Mouse (Mus musculus) C2C12 (cell line): ENCODE measurements at regions not wholly inside any gene's neighbourhood (a gene's known extent, or its start where the extent isn't known, plus 50 kb on each side); places are given as distances from the start of the nearest gene placed in this dataset.

ENCODE experiments used
- CTCF ChIP-seq: IDR thresholded peaks from one replicate; pipeline ENCODE4 v1.5.1; 2011; ENCODE audit not compliant: control insufficient read depth, insufficient read depth, insufficient read length
- MAX ChIP-seq: IDR thresholded peaks from one replicate; pipeline ENCODE4 v1.6.1; 2011; ENCODE audit warnings: mild to moderate bottlenecking, control low read depth
- MYOD1 ChIP-seq: IDR thresholded peaks from one replicate; pipeline ENCODE4 v1.6.1; 2011; ENCODE audit warnings: low read depth; ENCODE audit not compliant: control insufficient read depth, insufficient read length
- MYOG ChIP-seq: IDR thresholded peaks from one replicate; pipeline ENCODE4 v1.6.1; 2011; ENCODE audit not compliant: control insufficient read depth, insufficient read length; ENCODE audit errors: extremely low read depth

GRCm38 (mm10) chr6:34230768-34231381 is 54.0 kb upstream of the Slc35b4 start:
- TF ChIP-seq MYOG: no peak
- no peak for TF ChIP-seq CTCF
- TF ChIP-seq MAX: no peak
- no peak for TF ChIP-seq MYOD1
